Mouse (Mus musculus) ovary, postnatal 36 days (tissue): Measurements from ENCODE around the gene Tnfrsf13b.
"Not testable (repeated sequence)": the region's sequence is repeated elsewhere in the genome, so short reads cannot be mapped to it uniquely, and the experiment has no call there.

Source experiments
- DNase-seq: peaks from one replicate; pipeline ENCODE4 v3.0.0; 2022; ENCODE audit warnings: low spot score, mixed read lengths

The Tnfrsf13b gene

DNA sequence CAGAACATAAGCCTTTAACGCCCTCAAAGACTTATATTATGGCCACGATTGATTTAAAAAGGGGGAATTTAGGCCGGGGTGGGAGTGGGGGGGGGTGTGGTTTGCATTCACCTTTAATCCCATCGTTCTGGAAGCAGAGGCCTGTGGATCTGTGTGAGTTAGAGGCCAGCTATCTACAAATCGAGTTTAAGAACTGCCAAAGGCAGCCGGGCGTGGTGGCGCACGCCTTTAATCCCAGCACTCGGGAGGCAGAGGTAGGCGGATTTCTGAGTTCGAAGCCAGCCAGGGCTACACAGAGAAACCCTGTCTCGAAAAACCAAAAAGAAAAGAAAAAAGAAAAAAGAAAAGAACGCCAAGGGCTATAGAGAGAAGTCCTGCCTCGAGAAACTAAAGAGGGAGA lies 46.9 kb downstream of the Tnfrsf13b start:
- DNase-seq, result not testable (repeated sequence)

- DNase-seq, result peak; percentile 77
These were observed 47.8 kb downstream of the Tnfrsf13b start for GRCm38 (mm10) chr11:61174291-61174820.

DNA sequence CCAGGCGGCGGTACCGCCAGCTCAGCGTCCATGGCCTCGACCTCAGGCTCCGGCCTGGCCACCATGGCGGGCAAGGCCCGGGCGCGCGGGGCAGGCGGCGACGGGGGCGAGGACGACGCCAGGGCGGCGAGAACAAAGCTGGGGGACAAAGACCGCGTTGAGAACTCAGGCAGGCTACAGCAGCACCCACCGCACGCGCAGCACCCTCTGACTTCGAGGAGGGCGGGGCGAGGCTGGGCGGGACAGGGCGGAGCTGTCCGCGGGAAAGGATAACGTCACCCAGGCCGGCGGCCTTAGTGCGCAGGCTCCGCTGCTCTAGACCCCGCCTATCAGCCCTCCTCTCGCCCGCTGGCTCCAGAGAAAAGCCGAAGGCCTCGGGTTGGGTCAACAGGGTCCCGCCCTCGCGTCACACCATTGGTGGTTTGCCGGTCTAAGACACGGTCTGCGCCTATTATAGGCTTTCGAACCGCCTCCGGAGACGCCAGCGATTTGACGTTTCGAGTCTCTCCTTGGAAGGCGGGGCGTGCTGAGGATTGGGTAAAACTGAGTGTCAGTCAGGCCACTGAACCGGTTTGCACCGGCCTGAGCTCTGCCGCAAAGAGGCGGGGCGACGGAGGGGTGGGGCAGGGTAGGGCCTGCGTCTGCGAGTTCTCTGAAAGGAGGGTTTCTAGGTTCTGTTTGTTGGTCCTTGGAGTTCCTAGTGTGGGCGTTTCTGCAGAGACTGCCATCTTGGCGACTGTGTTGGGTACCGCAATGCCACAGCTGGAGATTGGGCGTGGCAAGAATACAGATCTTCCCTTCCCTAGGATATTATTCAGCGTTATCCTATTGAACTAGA lies 48.5 kb downstream of the Tnfrsf13b start, which contains the start of gene Usp22:
TSS of gene Usp22 (minus strand) at position 235 of the 838 bp plus-strand sequence.
- peak; percentile 98 for DNase-seq

- no peak for DNase-seq
These were observed 49.2 kb downstream of the Tnfrsf13b start for GRCm38 (mm10) chr11:61175778-61176177.

GRCm38 (mm10) chr11:61176321-61176720 lies 49.8 kb downstream of the Tnfrsf13b start:
- no peak for DNase-seq

GRCm38 (mm10) chr11:61180361-61180760 lies 53.8 kb downstream of the Tnfrsf13b start:
- DNase-seq, result no peak

- no peak for DNase-seq
These were observed 55.1 kb downstream of the Tnfrsf13b start for GRCm38 (mm10) chr11:61181624-61182023.

GRCm38 (mm10) chr11:61183820-61184219 lies 57.3 kb downstream of the Tnfrsf13b start:
- no peak for DNase-seq

DNA sequence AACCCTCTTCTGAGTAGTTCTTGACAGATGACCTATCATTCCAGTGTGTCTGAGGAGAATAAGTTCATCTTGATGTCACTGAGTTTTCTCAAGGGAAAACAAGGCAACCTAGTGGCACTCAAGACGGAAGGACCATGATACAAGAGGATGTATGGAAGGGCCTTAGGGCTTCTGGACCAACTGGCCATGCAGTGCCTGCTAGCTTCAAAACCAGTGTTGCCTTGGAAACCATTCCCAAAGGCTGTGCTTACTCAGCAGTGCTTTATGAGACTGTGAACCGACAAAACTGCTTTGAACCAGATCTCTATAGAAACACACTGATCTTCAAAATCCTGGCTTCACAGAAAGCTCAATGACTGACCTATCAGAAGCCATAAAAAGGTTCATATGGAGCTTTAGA lies 64.2 kb downstream of the Tnfrsf13b start:
- no peak for DNase-seq

DNA sequence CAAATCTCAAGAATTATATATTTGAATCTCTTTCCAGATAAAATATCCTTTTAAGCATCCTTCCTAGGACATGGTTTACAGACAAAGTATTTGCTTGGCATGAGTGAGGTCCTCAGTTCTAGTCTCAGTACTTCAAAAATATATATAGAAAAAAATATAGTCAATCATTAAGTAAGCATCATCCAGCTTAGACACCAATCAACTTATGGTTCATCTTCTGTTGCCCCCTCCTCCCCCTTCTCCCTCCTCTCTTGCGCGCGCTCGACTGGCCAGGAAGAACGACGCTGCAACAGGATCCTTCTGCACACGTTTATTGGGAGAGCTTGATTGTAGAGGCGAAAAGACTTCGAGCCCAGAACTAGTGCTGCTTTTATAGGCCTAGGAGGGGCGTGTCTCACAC lies 65.6 kb downstream of the Tnfrsf13b start:
- not testable (repeated sequence) for DNase-seq

DNA sequence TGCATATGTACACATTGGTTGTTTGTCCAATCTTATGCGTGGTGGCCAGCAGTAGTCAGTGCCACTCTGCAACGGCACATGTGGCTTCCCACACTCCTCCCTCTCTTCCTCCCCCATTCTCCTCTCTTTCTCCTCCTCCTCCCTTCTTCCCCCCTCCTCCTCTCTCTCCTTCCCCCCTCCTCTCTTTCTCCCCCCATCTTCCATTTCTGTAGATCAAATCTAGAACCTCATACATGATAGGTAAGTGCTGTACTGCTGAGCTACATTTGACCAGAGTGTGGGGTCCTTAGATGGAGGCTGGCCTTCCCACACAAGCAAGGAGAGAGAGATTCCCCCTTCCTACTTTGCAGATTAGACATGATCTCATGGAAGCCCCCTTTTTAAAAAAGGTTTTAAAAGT lies 66.2 kb downstream of the Tnfrsf13b start:
- no peak for DNase-seq

DNA sequence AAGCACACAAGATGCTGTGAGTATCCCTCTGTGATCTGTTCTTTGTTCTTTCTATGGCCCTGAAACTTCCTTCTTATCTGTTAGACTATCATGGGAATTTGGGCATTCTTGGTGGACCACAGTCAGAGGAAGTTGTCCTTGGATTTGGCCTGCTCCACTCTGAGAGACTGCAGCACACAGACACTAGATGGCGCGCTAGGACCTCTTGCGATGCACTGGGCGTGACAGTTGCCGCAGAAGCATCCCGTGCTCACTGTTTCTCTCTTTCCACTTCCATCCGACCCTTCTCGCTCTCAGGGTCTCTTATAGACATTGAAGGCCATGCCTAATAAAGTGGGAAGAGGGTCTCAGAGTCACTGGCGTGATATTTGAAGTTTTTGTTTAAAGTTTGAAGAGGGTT lies 66.8 kb downstream of the Tnfrsf13b start:
- DNase-seq, result peak; percentile 75

- no peak for DNase-seq
These were observed 70.2 kb downstream of the Tnfrsf13b start for GRCm38 (mm10) chr11:61196616-61197353.

GRCm38 (mm10) chr11:61197935-61198334 lies 71.4 kb downstream of the Tnfrsf13b start:
- DNase-seq, result no peak
